Mouse (Mus musculus) limb, embryonic 15.5 days (tissue): Measurements from ENCODE around the gene Vsnl1. TPM values are rescaled to one million over a fixed set of nuclear protein-coding genes. Genes with fewer than 3 reads are reported as not detected.

Experiments used
- ATAC-seq: fragments of 200-750 bp; cut with Nextera tagmentation; 2 replicates; pipeline ENCODE4 v1.8.0; 2017; ENCODE audit warnings: low read depth, moderate TSS enrichment; ENCODE audit not compliant: insufficient number of reproducible peaks, low FRiP score, low TSS enrichment
- H3K27ac ChIP-seq: fragments of 300-500 bp; sonication (generic); 2 replicates; pipeline ENCODE4 v1.5.1; 2015; ENCODE audit warnings: moderate library complexity, mild to moderate bottlenecking, inconsistent platforms
- H3K27me3 ChIP-seq: fragments of 300-500 bp; sonication (generic); 2 replicates; pipeline ENCODE4 v1.6.1; 2015; ENCODE audit warnings: inconsistent platforms
- H3K36me3 ChIP-seq: fragments of 300-500 bp; sonication (generic); 2 replicates; pipeline ENCODE4 v1.6.1; 2015; ENCODE audit warnings: inconsistent platforms
- H3K4me1 ChIP-seq: fragments of 300-500 bp; sonication (generic); 2 replicates; pipeline ENCODE4 v1.6.1; 2015; ENCODE audit warnings: inconsistent platforms
- H3K4me2 ChIP-seq: fragments of 300-500 bp; sonication (generic); 2 replicates; pipeline ENCODE4 v1.6.1; 2015; ENCODE audit warnings: mild to moderate bottlenecking, inconsistent platforms
- H3K4me3 ChIP-seq: fragments of 300-500 bp; sonication (generic); 2 replicates; pipeline ENCODE4 v1.5.1; 2015; ENCODE audit warnings: mild to moderate bottlenecking, inconsistent platforms
- H3K9ac ChIP-seq: fragments of 300-500 bp; sonication (generic); 2 replicates; pipeline ENCODE4 v1.6.1; 2015; ENCODE audit warnings: inconsistent platforms
- H3K9me3 ChIP-seq: fragments of 300-500 bp; sonication (generic); 2 replicates; pipeline ENCODE4 v1.6.1; 2016; ENCODE audit warnings: inconsistent platforms
- WGBS: fragments of 180-500 bp; shearing (Covaris S2); methylation state at CpG from one replicate; pipeline ENCODE4 v1.1.7; 2015; 5-methylcytosine and 5-hydroxymethylcytosine counted together
- polyA plus RNA-seq: library from polyadenylated mRNA; unstranded; fragments of >200 nt; fragmentation: Nextera tagmentation; extraction: Ambion mirVana; gene quantifications from 2 replicates; pipeline ENCODE4 v1.2.1, GENCODE M21; 2015

Gene Vsnl1
- polyA plus RNA-seq, 1 experiment from 2014 or later = 1.3 TPM

DNA sequence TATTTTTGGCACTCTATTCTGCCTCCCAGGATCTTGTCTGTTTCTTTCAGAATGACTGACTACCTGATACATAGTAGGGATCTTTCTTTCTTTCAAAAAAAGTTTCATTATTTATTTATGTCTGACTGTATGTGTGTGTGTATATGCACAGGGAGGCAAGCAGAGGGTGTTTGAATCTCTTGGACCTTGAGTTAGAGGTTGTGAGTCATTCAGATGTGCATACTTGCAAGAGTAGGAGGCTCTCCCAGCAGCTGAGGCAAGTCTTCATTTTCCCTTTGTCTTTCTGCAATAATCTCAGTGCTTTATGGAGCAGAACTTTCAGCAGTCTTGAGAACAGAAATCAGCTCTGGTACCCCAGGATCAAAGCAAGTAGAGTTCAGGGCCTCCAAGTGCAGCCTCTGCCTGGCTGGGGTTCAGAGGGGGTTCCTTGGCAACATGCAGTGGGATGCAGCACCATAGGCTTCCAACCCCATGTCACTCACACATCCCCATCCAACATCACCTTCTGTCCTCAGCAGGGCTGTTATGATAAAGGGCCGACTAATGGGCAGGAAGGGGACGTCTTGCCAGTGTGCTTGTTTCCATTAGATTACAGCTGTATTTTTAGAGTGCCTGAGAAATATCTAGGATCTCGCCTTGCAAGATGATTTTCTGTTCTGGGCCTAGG is 69.2 kb downstream of the Vsnl1 start:
- ATAC-seq = no peak
- Histone ChIP-seq H3K9me3 (no peaks in the 10 kb centered on the region), H3K4me1 (no peaks in the 10 kb centered on the region), H3K36me3 (no peaks in the 10 kb centered on the region), H3K4me3 (no peak overlapping the region), H3K9ac (no peak overlapping the region), H3K27me3 (no peaks in the 10 kb centered on the region), H3K27ac (no peak overlapping the region), H3K4me2 (no peak overlapping the region)
- 61% methylated on average over 3 of the region's 3 CpGs for WGBS

DNA sequence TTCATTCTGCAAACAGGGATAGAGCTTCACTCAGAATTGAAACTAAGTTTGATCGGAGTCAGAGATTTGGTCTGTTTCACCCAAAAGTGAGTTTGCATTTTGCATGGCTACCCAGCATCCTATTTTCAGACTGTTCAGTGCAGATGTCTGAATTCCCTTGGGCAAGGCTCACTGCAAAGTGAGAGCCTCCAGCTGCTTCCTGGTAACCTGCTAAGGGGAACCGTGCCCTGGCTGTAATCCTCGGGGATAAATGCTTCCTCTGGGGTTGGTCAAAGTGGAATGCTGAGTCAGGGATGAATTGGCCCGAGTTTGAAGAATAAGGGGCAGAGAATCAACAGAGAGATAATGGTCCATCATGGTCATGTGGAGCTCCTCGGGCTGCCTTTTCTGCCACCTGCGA is 71.5 kb downstream of the Vsnl1 start:
- 63% methylated on average over 6 of the region's 6 CpGs for WGBS
- no peak overlapping the region for H3K4me2 ChIP-seq
- ATAC-seq = no peak
- no peak overlapping the region for H3K9ac ChIP-seq
- H3K36me3 ChIP-seq = no peaks in the 10 kb centered on the region
- H3K4me3 ChIP-seq = no peak overlapping the region
- no peak overlapping the region for H3K27ac ChIP-seq
- no peaks in the 10 kb centered on the region for H3K27me3 ChIP-seq
- no peaks in the 10 kb centered on the region for H3K4me1 ChIP-seq
- H3K9me3 ChIP-seq = no peaks in the 10 kb centered on the region

DNA sequence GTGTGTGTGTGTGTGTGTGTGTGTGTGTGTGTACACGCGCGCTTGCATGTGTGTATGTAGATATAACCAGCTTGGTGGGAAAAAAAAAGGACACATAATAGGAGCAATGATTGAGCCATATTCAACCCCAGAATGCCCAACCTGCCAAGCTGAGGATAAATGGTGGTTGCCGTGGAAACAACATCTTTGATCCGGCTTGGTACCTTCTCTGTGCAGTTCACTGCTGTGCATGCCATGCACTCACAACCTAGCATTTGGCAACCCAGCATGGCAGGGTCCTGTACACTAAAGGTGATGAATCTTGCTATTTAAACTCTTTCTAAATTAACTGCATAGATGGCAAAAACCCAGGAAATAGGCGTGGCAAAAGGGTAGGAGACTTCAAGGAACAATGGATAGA is 74.0 kb downstream of the Vsnl1 start:
- no peak overlapping the region for H3K4me3 ChIP-seq
- no peaks in the 10 kb centered on the region for H3K36me3 ChIP-seq
- H3K27me3 ChIP-seq = no peaks in the 10 kb centered on the region
- H3K9me3 ChIP-seq = no peaks in the 10 kb centered on the region
- H3K27ac ChIP-seq = no peak overlapping the region
- ATAC-seq = no peak
- 87% methylated on average over 6 of the region's 6 CpGs for WGBS
- no peaks in the 10 kb centered on the region for H3K4me1 ChIP-seq
- no peak overlapping the region for H3K4me2 ChIP-seq
- H3K9ac ChIP-seq = no peak overlapping the region

DNA sequence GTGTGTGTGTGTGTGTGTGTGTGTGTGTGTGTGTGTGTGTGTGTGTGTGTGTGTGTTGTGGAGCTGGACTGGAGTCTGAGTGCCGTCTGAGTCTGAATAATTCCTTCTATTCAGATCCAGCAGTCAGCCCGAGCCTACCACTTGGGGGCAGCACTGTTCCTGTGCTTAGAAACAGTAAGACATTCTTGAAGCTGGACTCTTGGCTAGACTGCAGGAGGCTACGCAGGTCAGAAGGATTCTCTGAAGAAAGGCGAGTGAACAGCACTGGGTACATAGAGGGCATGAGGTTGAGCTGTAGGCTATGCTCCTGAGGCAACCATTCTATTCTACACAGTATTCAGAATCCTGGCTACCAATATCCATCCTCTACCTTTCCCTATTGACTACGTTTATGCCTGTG is 85.5 kb downstream of the Vsnl1 start:
- Histone ChIP-seq H3K27me3 (no peaks in the 10 kb centered on the region), H3K27ac (no peak overlapping the region), H3K4me1 (no peaks in the 10 kb centered on the region), H3K4me3 (no peak overlapping the region), H3K36me3 (no peaks in the 10 kb centered on the region), H3K4me2 (no peak overlapping the region), H3K9me3 (no peaks in the 10 kb centered on the region), H3K9ac (no peak overlapping the region)
- peak; percentile 52; the same call in 1 of the 2 replicates for ATAC-seq
- 28% methylated on average over 5 of the region's 5 CpGs for WGBS

DNA sequence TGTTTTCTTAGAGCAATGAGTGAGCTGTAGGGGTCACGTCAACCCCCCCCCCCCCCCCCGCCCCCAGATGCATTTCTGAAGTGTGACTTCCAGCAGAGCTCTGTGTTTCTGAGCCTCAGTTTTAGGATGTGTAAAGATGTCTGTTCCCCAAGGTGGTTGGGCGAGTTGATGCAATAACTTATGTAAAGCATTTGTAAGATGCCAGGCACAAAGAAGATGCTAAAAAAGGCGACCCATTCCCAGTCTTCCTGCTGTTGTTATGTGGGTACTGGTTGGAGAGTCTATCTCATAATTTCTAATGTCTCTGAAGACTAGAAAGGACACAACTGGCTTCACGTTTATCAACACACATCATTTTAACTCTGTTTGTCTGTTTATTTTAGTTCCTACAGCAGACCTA is 86.5 kb downstream of the Vsnl1 start:
- no peak for ATAC-seq
- no peak overlapping the region for H3K4me2 ChIP-seq
- no peak overlapping the region for H3K9ac ChIP-seq
- no peak overlapping the region for H3K4me3 ChIP-seq
- H3K27me3 ChIP-seq = no peaks in the 10 kb centered on the region
- H3K36me3 ChIP-seq = no peaks in the 10 kb centered on the region
- H3K4me1 ChIP-seq = no peaks in the 10 kb centered on the region
- no peak overlapping the region for H3K27ac ChIP-seq
- WGBS = 44% methylated on average over 5 of the region's 5 CpGs
- no peaks in the 10 kb centered on the region for H3K9me3 ChIP-seq

GRCm38 (mm10) chr12:11348423-11348822 is 88.0 kb downstream of the Vsnl1 start:
- H3K4me3 ChIP-seq = no peak overlapping the region
- H3K9ac ChIP-seq = no peak overlapping the region
- H3K27me3 ChIP-seq = no peaks in the 10 kb centered on the region
- H3K27ac ChIP-seq = no peak overlapping the region
- H3K36me3 ChIP-seq = no peaks in the 10 kb centered on the region
- H3K9me3 ChIP-seq = no peaks in the 10 kb centered on the region
- no peaks in the 10 kb centered on the region for H3K4me1 ChIP-seq
- no peak overlapping the region for H3K4me2 ChIP-seq
- ATAC-seq = no peak
- 25% methylated on average over 1 of the region's 1 CpGs for WGBS

GRCm38 (mm10) chr12:11345963-11346362 is 90.5 kb downstream of the Vsnl1 start:
- Histone ChIP-seq H3K27me3 (no peaks in the 10 kb centered on the region), H3K27ac (no peak overlapping the region), H3K4me2 (no peak overlapping the region), H3K9me3 (no peaks in the 10 kb centered on the region), H3K4me3 (no peak overlapping the region), H3K36me3 (no peaks in the 10 kb centered on the region), H3K9ac (no peak overlapping the region), H3K4me1 (no peaks in the 10 kb centered on the region)
- WGBS = 21% methylated on average over 2 of the region's 2 CpGs
- no peak for ATAC-seq

GRCm38 (mm10) chr12:11342020-11342600 is 94.3 kb downstream of the Vsnl1 start:
- Histone ChIP-seq H3K4me2 (no peak overlapping the region), H3K36me3 (no peaks in the 10 kb centered on the region), H3K4me1 (no peaks in the 10 kb centered on the region), H3K9ac (no peak overlapping the region), H3K27me3 (no peaks in the 10 kb centered on the region), H3K27ac (no peak overlapping the region), H3K4me3 (no peak overlapping the region), H3K9me3 (no peaks in the 10 kb centered on the region)
- WGBS = 76% methylated on average over 6 of the region's 6 CpGs
- ATAC-seq = no peak

- no peak overlapping the region for H3K9ac ChIP-seq
- 89% methylated on average over 2 of the region's 2 CpGs for WGBS
- H3K4me3 ChIP-seq = no peak overlapping the region
Observed at GRCm38 (mm10) chr12:11338251-11338650, 98.2 kb downstream of the Vsnl1 start.

GRCm38 (mm10) chr12:11336845-11337244 is 99.6 kb downstream of the Vsnl1 start:
- Histone ChIP-seq H3K9me3 (no peaks in the 10 kb centered on the region), H3K27ac (no peak overlapping the region), H3K4me3 (no peak overlapping the region), H3K36me3 (no peaks in the 10 kb centered on the region), H3K9ac (no peak overlapping the region), H3K4me1 (no peaks in the 10 kb centered on the region), H3K27me3 (no peaks in the 10 kb centered on the region), H3K4me2 (no peak overlapping the region)
- WGBS = 44% methylated on average over 4 of the region's 4 CpGs
- ATAC-seq = no peak

More at GRCm38 (mm10) chr12:11338251-11338650, 98.2 kb downstream of the Vsnl1 start:
- Histone ChIP-seq H3K4me2 (no peak overlapping the region), H3K36me3 (no peaks in the 10 kb centered on the region), H3K9me3 (no peaks in the 10 kb centered on the region), H3K27ac (no peak overlapping the region), H3K27me3 (no peaks in the 10 kb centered on the region), H3K4me1 (no peaks in the 10 kb centered on the region)
- no peak for ATAC-seq

DNA sequence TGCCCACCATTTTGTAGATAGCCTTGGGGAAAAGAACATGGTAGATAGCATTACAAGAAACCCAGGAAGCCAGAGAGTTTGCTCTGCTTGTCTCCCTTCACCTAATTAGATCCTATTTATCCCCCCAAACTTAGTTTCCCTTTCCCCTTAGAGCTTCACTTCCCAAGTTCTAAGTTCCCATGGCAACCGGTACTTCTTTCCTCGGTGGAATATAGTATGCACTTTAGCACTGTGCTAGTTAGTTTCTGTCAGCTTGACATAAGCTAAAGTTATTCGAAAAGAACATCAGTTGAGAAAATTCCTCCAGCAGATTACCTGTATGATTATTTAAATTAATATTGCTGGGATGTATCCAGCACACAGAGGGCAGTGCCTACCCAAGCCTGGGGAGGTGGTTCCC is 109.9 kb downstream of the Vsnl1 start:
- Histone ChIP-seq H3K4me3 (no peak overlapping the region), H3K4me2 (no peak overlapping the region), H3K4me1 (no peaks in the 10 kb centered on the region), H3K27me3 (no peaks in the 10 kb centered on the region), H3K9me3 (no peaks in the 10 kb centered on the region), H3K27ac (no peak overlapping the region), H3K36me3 (no peaks in the 10 kb centered on the region), H3K9ac (no peak overlapping the region)
- ATAC-seq = no peak
- 86% methylated on average over 3 of the region's 3 CpGs for WGBS

DNA sequence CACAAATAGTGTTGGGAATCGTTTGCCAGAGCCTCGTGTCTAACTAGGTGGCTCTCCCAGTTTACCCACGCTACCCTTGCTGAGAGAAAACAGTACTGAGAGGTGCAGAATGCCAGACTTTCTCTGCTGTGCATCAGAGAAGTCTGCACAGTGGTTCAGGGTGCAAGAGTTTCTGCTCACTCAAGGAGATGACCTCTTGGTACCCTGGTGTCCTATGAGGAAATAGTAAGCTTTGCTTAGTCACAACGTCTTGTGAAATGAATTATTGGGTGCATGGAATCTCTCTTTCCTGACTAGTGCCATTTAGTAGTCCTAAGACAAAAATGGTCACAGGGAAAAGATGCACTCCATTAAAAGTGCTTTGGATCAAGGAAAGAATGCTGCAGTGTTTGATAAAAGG is 111.9 kb downstream of the Vsnl1 start:
- Histone ChIP-seq H3K36me3 (no peaks in the 10 kb centered on the region), H3K4me1 (no peaks in the 10 kb centered on the region), H3K4me2 (no peak overlapping the region), H3K27ac (no peak overlapping the region), H3K4me3 (no peak overlapping the region), H3K9me3 (no peaks in the 10 kb centered on the region), H3K27me3 (no peaks in the 10 kb centered on the region), H3K9ac (no peak overlapping the region)
- ATAC-seq = no peak
- 54% methylated on average over 4 of the region's 4 CpGs for WGBS

DNA sequence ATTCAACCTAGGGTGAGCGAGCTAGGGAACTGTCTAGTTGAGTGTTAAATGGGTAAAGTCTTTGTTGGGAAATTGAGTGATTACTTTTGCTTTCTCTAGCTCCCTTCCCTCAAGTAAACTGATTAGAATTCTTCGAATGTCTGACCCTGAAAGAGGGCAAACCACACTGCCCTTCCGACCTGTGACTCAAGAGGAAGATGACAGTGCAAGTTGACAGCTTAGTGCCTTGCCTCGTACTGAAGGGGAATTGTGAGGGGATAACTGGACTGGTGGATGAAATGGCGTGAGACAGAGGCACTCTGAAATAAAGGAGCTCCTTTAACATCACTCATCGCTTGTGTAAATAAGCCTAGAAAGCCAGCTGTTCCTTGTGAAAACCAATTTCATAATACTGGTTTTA is 118.7 kb downstream of the Vsnl1 start:
- WGBS = 74% methylated on average over 6 of the region's 6 CpGs
- Histone ChIP-seq H3K27me3 (no peaks in the 10 kb centered on the region), H3K4me2 (no peak overlapping the region), H3K27ac (no peak overlapping the region), H3K36me3 (peaks cover 39% of the 10 kb centered on the region), H3K9me3 (no peaks in the 10 kb centered on the region), H3K4me3 (no peak overlapping the region), H3K9ac (no peak overlapping the region), H3K4me1 (no peaks in the 10 kb centered on the region)
- no peak for ATAC-seq
